Mouse (Mus musculus) CH12.LX (cell line): ENCODE measurements around the gene Taz. TPM values are rescaled to one million over a fixed set of nuclear protein-coding genes. Genes with fewer than 3 reads are reported as not detected.

ENCODE experiments used
- DNase-seq: peaks from one replicate; pipeline ENCODE4 v3.0.0-alpha.2; 2013; ENCODE audit errors: extremely low read depth
- H3K27ac ChIP-seq: 2 replicates; pipeline ENCODE4 v1.5.1; 2012; ENCODE audit warnings: low read depth, mild to moderate bottlenecking, control low read depth, moderate library complexity; ENCODE audit not compliant: insufficient read depth
- H3K27me3 ChIP-seq: replicated peaks from 2 replicates; pipeline ENCODE3; 2012; ENCODE audit warnings: inconsistent platforms
- H3K36me3 ChIP-seq, 2 experiments: replicated peaks in 1 of 2; 2 replicates each; pipeline versions ENCODE3 to v1.6.1; 2012; ENCODE audit warnings: inconsistent platforms in 1 of 2, low read length in 1 of 2, mild to moderate bottlenecking in 1 of 2, mixed read lengths in 1 of 2, moderate library complexity in 1 of 2; ENCODE audit not compliant: control insufficient read depth in 1 of 2, insufficient read depth in 1 of 2
- H3K4me1 ChIP-seq, 2 experiments: 2 replicates each; pipeline ENCODE4 v1.6.1; 2012; ENCODE audit warnings: inconsistent platforms in 1 of 2, moderate library complexity in 1 of 2; ENCODE audit not compliant: insufficient read depth in 2 of 2, control insufficient read depth in 1 of 2
- H3K4me2 ChIP-seq: 2 replicates; pipeline ENCODE4 v1.6.1; 2012; ENCODE audit warnings: low read depth, mild to moderate bottlenecking, control low read depth; ENCODE audit not compliant: poor library complexity, insufficient read depth, severe bottlenecking
- H3K4me3 ChIP-seq, 3 experiments: fragments of 150-350 bp in 1 of 3; sonication (generic) in 1 of 3; replicated peaks in 1 of 3; 2 replicates each; pipeline versions ENCODE3 to v1.5.1; 2011 to 2012; ENCODE audit warnings: low read depth in 2 of 3, low read length in 2 of 3, mild to moderate bottlenecking in 2 of 3, moderate library complexity in 2 of 3, control low read depth in 1 of 3, improper control_type of control experiment in 1 of 3, inconsistent platforms in 1 of 3, mixed read lengths in 1 of 3; ENCODE audit not compliant: poor library complexity in 1 of 3
- H3K79me2 ChIP-seq: replicated peaks from 2 replicates; pipeline ENCODE4 v1.6.1; 2012; ENCODE audit warnings: mild to moderate bottlenecking, moderate library complexity; ENCODE audit not compliant: control insufficient read depth, poor library complexity, insufficient read depth, severe bottlenecking; ENCODE audit errors: extremely low read depth
- H3K9ac ChIP-seq: 2 replicates; pipeline ENCODE4 v1.6.1; 2012; ENCODE audit warnings: low read depth, mild to moderate bottlenecking, control low read depth, moderate library complexity; ENCODE audit not compliant: insufficient read depth
- H3K9me3 ChIP-seq: replicated peaks from 2 replicates; pipeline ENCODE3; 2012; ENCODE audit warnings: low read length, inconsistent platforms, mixed read lengths
- BHLHE40 ChIP-seq: IDR thresholded peaks from 2 replicates; pipeline ENCODE4 v1.6.1; 2011; ENCODE audit warnings: mild to moderate bottlenecking, low read depth, low read length, improper control_type of control experiment
- CHD1 ChIP-seq: IDR thresholded peaks from 2 replicates; pipeline ENCODE4 v1.6.1; 2012; ENCODE audit warnings: low read depth, low read length, improper control_type of control experiment, inconsistent platforms
- E2F4 ChIP-seq: IDR thresholded peaks from 2 replicates; pipeline ENCODE4 v1.6.1; 2011; ENCODE audit warnings: low read depth, low read length, improper control_type of control experiment; ENCODE audit not compliant: insufficient replicate concordance
- EP300 ChIP-seq: IDR thresholded peaks from 2 replicates; pipeline ENCODE4 v1.6.1; 2011; ENCODE audit warnings: low read length, improper control_type of control experiment
- ETS1 ChIP-seq: conservative IDR thresholded peaks from 2 replicates; pipeline ENCODE4 v1.6.1; 2012; ENCODE audit warnings: low read depth, mild to moderate bottlenecking, inconsistent platforms, low read length, improper control_type of control experiment, moderate library complexity
- GABPA ChIP-seq: IDR thresholded peaks from 2 replicates; pipeline ENCODE4 v1.6.1; 2012; ENCODE audit warnings: low read depth, low read length, improper control_type of control experiment, inconsistent platforms; ENCODE audit not compliant: insufficient replicate concordance
- HCFC1 ChIP-seq: IDR thresholded peaks from 2 replicates; pipeline ENCODE4 v1.6.1; 2012; ENCODE audit warnings: low read depth, mild to moderate bottlenecking, inconsistent platforms, low read length, improper control_type of control experiment
- IRF4 ChIP-seq: IDR thresholded peaks from 2 replicates; pipeline ENCODE4 v1.6.1; 2014; ENCODE audit warnings: low read depth, mild to moderate bottlenecking, inconsistent platforms, low read length, improper control_type of control experiment
- JUN ChIP-seq: IDR thresholded peaks from 2 replicates; pipeline ENCODE4 v1.6.1; 2011; ENCODE audit warnings: low read depth, mild to moderate bottlenecking, low read length, improper control_type of control experiment, moderate library complexity; ENCODE audit not compliant: insufficient read depth
- JUND ChIP-seq: conservative IDR thresholded peaks from 2 replicates; pipeline ENCODE4 v1.6.1; 2011; ENCODE audit warnings: low read depth, low read length, improper control_type of control experiment
- KAT2A ChIP-seq: IDR thresholded peaks from 2 replicates; pipeline ENCODE4 v1.6.1; 2012; ENCODE audit warnings: low read length, improper control_type of control experiment, inconsistent platforms; ENCODE audit not compliant: insufficient replicate concordance
- MAFK ChIP-seq: IDR thresholded peaks from 2 replicates; pipeline ENCODE4 v1.6.1; 2011; ENCODE audit warnings: low read length, improper control_type of control experiment; ENCODE audit not compliant: insufficient replicate concordance
- MAX ChIP-seq: IDR thresholded peaks from 2 replicates; pipeline ENCODE4 v1.6.1; 2011; ENCODE audit warnings: low read length, improper control_type of control experiment
- MAZ ChIP-seq: IDR thresholded peaks from 2 replicates; pipeline ENCODE4 v1.6.1; 2012; ENCODE audit warnings: low read depth, mild to moderate bottlenecking, inconsistent platforms, low read length, improper control_type of control experiment, moderate library complexity
- MEF2A ChIP-seq: IDR thresholded peaks from 2 replicates; pipeline ENCODE4 v1.6.1; 2014; ENCODE audit warnings: low read depth, mild to moderate bottlenecking, inconsistent platforms, low read length, improper control_type of control experiment, borderline replicate concordance
- MYC ChIP-seq: IDR thresholded peaks from 2 replicates; pipeline ENCODE4 v1.6.1; 2011; ENCODE audit warnings: low read depth, mild to moderate bottlenecking, improper control_type of control experiment, low read length
- NRF1 ChIP-seq: IDR thresholded peaks from 2 replicates; pipeline ENCODE4 v1.6.1; 2014; ENCODE audit warnings: low read depth, mild to moderate bottlenecking, inconsistent platforms, low read length, improper control_type of control experiment, moderate library complexity
- PAX5 ChIP-seq: IDR thresholded peaks from 2 replicates; pipeline ENCODE4 v1.6.1; 2012; ENCODE audit warnings: low read length, inconsistent platforms, mixed read lengths
- POLR2A ChIP-seq: IDR thresholded peaks from 2 replicates; pipeline ENCODE4 v1.6.1; 2011; ENCODE audit warnings: low read depth, mild to moderate bottlenecking, improper control_type of control experiment, low read length
- RAD21 ChIP-seq: IDR thresholded peaks from 2 replicates; pipeline ENCODE4 v1.6.1; 2011; ENCODE audit warnings: low read depth, mild to moderate bottlenecking, low read length, improper control_type of control experiment, moderate library complexity
- RCOR1 ChIP-seq: conservative IDR thresholded peaks from 2 replicates; pipeline ENCODE4 v1.6.1; 2012; ENCODE audit warnings: low read depth, mild to moderate bottlenecking, inconsistent platforms, low read length, improper control_type of control experiment
- SIN3A ChIP-seq: IDR thresholded peaks from 2 replicates; pipeline ENCODE4 v1.6.1; 2012; ENCODE audit warnings: low read length, improper control_type of control experiment, inconsistent platforms
- SMC3 ChIP-seq: IDR thresholded peaks from 2 replicates; pipeline ENCODE4 v1.6.1; 2011; ENCODE audit warnings: low read depth, low read length, improper control_type of control experiment
- UBTF ChIP-seq: IDR thresholded peaks from 2 replicates; pipeline ENCODE4 v1.6.1; 2012; ENCODE audit warnings: low read depth, mild to moderate bottlenecking, inconsistent platforms, low read length, improper control_type of control experiment, moderate library complexity
- USF1 ChIP-seq: IDR thresholded peaks from 2 replicates; pipeline ENCODE4 v1.6.1; 2014; ENCODE audit warnings: low read depth, mild to moderate bottlenecking, inconsistent platforms, low read length, improper control_type of control experiment
- ZC3H11A ChIP-seq: IDR thresholded peaks from 2 replicates; pipeline ENCODE4 v1.6.1; 2012; ENCODE audit warnings: low read depth, mild to moderate bottlenecking, inconsistent platforms, low read length, improper control_type of control experiment
- ZKSCAN1 ChIP-seq: IDR thresholded peaks from 2 replicates; pipeline ENCODE4 v1.6.1; 2012; ENCODE audit warnings: low read depth, inconsistent platforms, low read length, improper control_type of control experiment, borderline replicate concordance
- ZMIZ1 ChIP-seq: IDR thresholded peaks from 2 replicates; pipeline ENCODE4 v1.6.1; 2012; ENCODE audit warnings: low read depth, mild to moderate bottlenecking, inconsistent platforms, low read length, improper control_type of control experiment
- dilution Hi-C: fragments of 300-500 bp; cut with MboI; formaldehyde crosslinking; loops from 2 replicates; pipeline ENCODE4 v1.14.3; 2020; ENCODE audit warnings: low sequenced_read_pairs; ENCODE audit not compliant: extremely low pct_unique_long_range_greater_than_20kb, extremely low pct_ligation_motif_present
- in situ Hi-C: fragments of 300-500 bp; cut with MboI; formaldehyde crosslinking; loops from 3 replicates; pipeline ENCODE4 v1.14.3; 2019; ENCODE audit warnings: low sequenced_read_pairs, low pct_ligation_motif_present, low pct_unique_long_range_greater_than_20kb, mixed read lengths
- polyA plus RNA-seq: library from polyadenylated mRNA; unstranded; fragments of >175 nt; gene quantifications from 2 replicates; pipeline ENCODE4 v1.2.1, GENCODE M21; 2012; ENCODE audit warnings: low read depth; ENCODE audit not compliant: insufficient read length
- total RNA-seq, 2 experiments: library from RNA; depleted of rRNA; stranded (reverse); fragments of 300-350 nt in 1 of 2; fragments of >200 nt in 1 of 2; gene quantifications; 2 replicates each; pipeline ENCODE4 v1.2.3; 2012 to 2014

Taz gene
- total and polyA plus RNA-seq, 3 experiments: 25.6 to 40.4 (median 29.2) TPM

- no peak for TF ChIP-seq HCFC1
- no peak for TF ChIP-seq POLR2A
- no peak for TF ChIP-seq MAZ
- TF ChIP-seq USF1: no peak
- TF ChIP-seq BHLHE40: no peak
- no peak for TF ChIP-seq JUN
Measured at GRCm38 (mm10) chrX:74254888-74255565, 26.7 kb upstream of the Taz start (continued).

GRCm38 (mm10) chrX:74257746-74258145 is 24.0 kb upstream of the Taz start:
- DNase-seq: no peak
- TF ChIP-seq MYC: no peak
- TF ChIP-seq MAFK: no peak
- no peak for TF ChIP-seq E2F4
- no peak for TF ChIP-seq PAX5
- no peak for TF ChIP-seq IRF4
- TF ChIP-seq ZMIZ1: no peak
- TF ChIP-seq MAX: no peak
- no peak for TF ChIP-seq ZC3H11A
- no peak for TF ChIP-seq JUN
- TF ChIP-seq SIN3A: no peak
- no peak for TF ChIP-seq RCOR1
- TF ChIP-seq HCFC1: no peak
- TF ChIP-seq MAZ: no peak
- TF ChIP-seq UBTF: no peak
- no peak for TF ChIP-seq JUND
- Histone ChIP-seq H3K79me2 (peaks cover 10% of the 10 kb centered on the region; the same call in 1 of the 2 replicates), H3K4me2 (no peak overlapping the region), H3K27me3 (no peaks in the 10 kb centered on the region), H3K4me3 (no peak overlapping the region), H3K9me3 (no peaks in the 10 kb centered on the region), H3K9ac (no peak overlapping the region), H3K36me3 (peaks cover 19 to 31% of the 10 kb centered on the region in 2 experiments), H3K4me1 (peaks cover 0 to 3% of the 10 kb centered on the region in 2 experiments; a peak in 1 of 4 replicates), H3K27ac (no peak overlapping the region)
- dilution Hi-C loops (no loop called here), in situ Hi-C loops (no loop called here)

GRCm38 (mm10) chrX:74269736-74270061 is 12.0 kb upstream of the Taz start:
- H3K9me3 ChIP-seq: no peaks in the 10 kb centered on the region
- H3K4me3 ChIP-seq: peak overlapping the region; percentile 49 to 66 (median 66)
- peak overlapping the region; percentile 98 for H3K9ac ChIP-seq
- in situ Hi-C loops (no loop called here), dilution Hi-C loops (no loop called here)
- no peak for DNase-seq
- no peaks in the 10 kb centered on the region for H3K27me3 ChIP-seq
- H3K36me3 ChIP-seq: peaks cover 14 to 19% of the 10 kb centered on the region in 2 experiments
- H3K79me2 ChIP-seq: peaks cover 16% of the 10 kb centered on the region
- peak overlapping the region; percentile 47 for H3K4me2 ChIP-seq
- peaks cover 0 to 14% of the 10 kb centered on the region in 2 experiments; a peak in 2 of 4 replicates for H3K4me1 ChIP-seq
- peak overlapping the region; percentile 93 for H3K27ac ChIP-seq
- peak; percentile 46 for TF ChIP-seq BHLHE40
- TF ChIP-seq EP300: no peak
- TF ChIP-seq GABPA: no peak
- peak; percentile 89 for TF ChIP-seq MAX
- TF ChIP-seq JUN: no peak
- no peak for TF ChIP-seq KAT2A
- no peak for TF ChIP-seq HCFC1
- no peak for TF ChIP-seq SIN3A
- no peak for TF ChIP-seq NRF1
- TF ChIP-seq USF1: no peak
- no peak for TF ChIP-seq ETS1
- TF ChIP-seq CHD1: 0 out of 2 replicates have a peak, but pooled peaks have one; percentile 44
- TF ChIP-seq RAD21: no peak
- TF ChIP-seq SMC3: no peak
- TF ChIP-seq ZKSCAN1: no peak
- no peak for TF ChIP-seq IRF4
- no peak for TF ChIP-seq POLR2A
- TF ChIP-seq MAFK: no peak
- TF ChIP-seq MEF2A: no peak
- no peak for TF ChIP-seq RCOR1
